Mouse (Mus musculus) left cerebral cortex, postnatal 25 days (tissue): Measurements from ENCODE around the gene Lmnb2. TPM values are rescaled to one million over a fixed set of nuclear protein-coding genes. Genes with fewer than 3 reads are reported as not detected.

Source experiments
- DNase-seq, 2 experiments: peaks; one replicate each; pipeline ENCODE4 v3.0.0; 2022; ENCODE audit warnings: low spot score in 2 of 2, mixed read lengths in 1 of 2
- intact Hi-C: fragments of 180-260 bp; cut with DNase I; formaldehyde crosslinking; loops from one replicate; pipeline ENCODE4 v1.15.1; 2025
- total RNA-seq, 2 experiments: library from RNA; stranded (reverse); gene quantifications; 2 replicates each; pipeline ENCODE4 v1.2.3; 2021

Gene Lmnb2
- total RNA-seq, 2 experiments from 2014 or later = 15.1 to 18.9 TPM

DNA sequence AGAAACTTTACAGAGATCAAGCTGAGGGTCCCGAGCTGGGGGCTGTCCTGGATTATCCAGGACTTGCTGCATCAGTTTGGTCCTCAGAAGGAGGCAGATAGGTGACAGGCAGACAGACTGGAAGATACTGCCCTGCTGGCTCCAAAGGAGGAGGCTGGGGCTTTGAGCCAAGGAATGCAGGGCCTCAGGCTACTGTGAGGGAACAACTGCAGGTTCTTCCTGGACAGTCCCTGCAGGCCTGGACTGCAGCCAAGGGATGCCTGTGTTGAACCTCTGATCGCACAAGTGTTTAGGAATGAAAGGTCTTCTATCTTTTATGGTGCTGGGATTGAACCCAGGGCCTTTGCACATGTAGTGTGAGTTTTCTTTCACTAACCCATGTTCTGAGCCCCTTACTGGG is 29.8 kb upstream of the Lmnb2 start:
- intact Hi-C loops = no loop called here
- no peak for DNase-seq

- intact Hi-C loops = no loop called here
- DNase-seq = no peak
These were observed 28.8 kb upstream of the Lmnb2 start for GRCm38 (mm10) chr10:80946684-80947437.

GRCm38 (mm10) chr10:80944231-80944630 is 26.2 kb upstream of the Lmnb2 start:
- DNase-seq = no peak
- intact Hi-C loops = no loop called here

DNA sequence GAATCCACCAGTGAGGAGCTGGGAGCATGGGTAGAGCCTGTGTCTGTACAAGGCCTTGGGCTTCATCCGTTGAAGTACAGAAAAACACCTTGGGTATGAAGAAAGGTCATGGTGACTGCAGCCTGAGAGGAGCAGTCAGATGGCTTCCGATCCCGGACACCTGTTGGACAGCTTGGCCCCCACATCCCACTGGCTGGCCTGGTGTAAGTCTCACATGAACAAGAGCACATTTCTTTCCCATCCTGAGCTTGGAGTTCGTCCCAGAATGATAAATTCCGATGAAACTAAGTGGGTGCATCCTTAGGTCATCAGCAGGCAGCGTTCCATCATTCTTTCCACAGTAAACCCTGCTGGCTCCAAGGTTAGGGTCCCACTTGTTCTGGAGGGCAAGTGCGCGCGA is 25.7 kb upstream of the Lmnb2 start:
- no peak for DNase-seq
- intact Hi-C loops = no loop called here

DNA sequence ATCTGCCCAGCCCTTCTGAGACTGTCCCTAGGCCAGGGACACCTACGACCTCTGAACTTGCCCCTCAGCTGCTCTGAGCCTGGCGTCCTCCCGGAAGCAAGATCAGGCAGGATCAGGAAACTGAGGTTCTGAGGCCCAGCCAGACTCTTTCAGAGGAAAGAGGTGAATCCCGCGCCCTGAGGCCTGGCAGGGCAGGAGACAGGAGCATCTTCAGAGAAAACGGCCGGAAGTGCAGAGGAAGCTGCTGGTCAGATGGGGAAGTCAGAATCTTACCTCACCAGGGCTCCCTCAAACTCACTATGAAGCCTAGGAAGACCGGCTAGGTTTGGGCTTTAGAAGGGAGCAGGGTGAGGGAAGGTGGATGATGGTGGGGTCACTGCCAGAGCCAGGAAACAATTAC is 24.9 kb upstream of the Lmnb2 start:
- intact Hi-C loops = no loop called here
- DNase-seq = no peak

DNA sequence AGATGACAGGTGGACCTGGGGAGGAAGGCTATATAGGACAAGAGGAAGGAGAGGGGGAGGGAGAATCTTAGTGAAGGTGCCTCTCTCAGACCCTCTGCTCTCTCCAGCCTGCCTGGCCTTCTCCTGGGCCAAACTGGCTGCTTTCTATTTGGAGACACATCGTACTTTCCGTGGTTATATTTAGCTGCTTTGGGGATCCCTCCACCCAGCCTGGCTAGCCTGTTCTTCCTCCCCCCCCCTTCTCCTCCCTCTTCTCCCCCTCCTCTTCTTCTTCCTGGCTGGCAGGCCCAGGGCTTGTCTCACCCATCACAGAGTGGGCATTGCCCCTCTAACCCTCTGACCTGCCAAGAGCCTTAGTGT is 22.9 kb upstream of the Lmnb2 start:
- intact Hi-C loops = no loop called here
- DNase-seq = no peak

DNA sequence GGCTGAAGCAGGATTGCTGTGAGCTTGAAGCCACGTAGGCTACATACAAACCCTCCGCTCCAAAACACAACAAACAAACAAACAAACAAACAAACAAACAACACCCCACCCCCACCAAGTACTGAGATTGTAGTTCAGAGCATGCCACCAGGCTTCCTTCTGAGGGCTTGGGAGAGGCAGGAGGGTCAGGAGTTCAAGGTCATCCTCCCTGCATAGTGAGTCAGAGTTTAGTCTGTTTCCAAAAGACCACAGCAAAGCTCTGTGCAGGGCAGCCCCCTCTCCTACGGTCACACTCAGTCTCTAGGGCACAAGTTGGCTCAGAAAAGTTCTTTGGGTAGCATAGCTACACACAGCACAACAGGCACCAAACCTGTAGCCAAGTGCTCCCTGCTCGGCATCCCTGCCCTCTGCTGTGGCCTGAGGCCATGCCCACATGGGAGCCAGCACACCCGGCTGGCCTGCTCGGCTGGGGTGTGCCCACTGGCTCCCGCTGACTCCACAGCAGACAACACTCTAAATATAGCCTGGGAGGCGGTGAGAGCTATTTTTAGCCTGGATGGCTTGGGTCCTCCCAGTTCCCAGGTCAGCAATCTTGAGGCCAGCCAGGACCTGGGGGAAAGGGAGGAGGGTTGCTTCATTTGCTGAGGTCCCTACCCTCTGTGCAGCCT is 22.4 kb upstream of the Lmnb2 start:
- no peak for DNase-seq
- intact Hi-C loops = no loop called here

DNA sequence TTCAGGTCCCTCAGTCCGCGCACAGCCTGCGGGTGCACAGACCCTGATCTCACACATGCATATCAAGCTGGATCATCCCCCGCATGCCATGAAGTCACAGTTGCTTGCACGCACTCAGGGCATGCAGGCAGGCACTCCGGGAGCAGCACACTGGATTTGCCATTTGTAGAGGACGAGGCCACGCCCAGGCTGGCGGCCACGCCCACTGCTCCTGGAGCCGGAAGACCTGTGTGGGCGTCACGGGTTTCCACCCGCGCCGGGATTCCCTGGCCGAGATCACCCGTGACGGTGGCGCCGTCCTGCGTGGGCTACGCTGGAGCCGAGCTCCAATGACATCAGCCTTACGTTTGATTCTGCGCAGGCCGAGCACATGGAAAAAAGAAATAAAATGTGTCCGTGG is 21.6 kb upstream of the Lmnb2 start:
- peak; percentile 77 to 86 for DNase-seq
- intact Hi-C loops = no loop called here

GRCm38 (mm10) chr10:80938831-80939550 is 20.9 kb upstream of the Lmnb2 start:
- intact Hi-C loops = no loop called here
- DNase-seq = no peak

GRCm38 (mm10) chr10:80937646-80938045 is 19.6 kb upstream of the Lmnb2 start:
- DNase-seq = no peak
- intact Hi-C loops = no loop called here

GRCm38 (mm10) chr10:80936810-80937164 is 18.7 kb upstream of the Lmnb2 start:
- DNase-seq = no peak
- intact Hi-C loops = no loop called here

DNA sequence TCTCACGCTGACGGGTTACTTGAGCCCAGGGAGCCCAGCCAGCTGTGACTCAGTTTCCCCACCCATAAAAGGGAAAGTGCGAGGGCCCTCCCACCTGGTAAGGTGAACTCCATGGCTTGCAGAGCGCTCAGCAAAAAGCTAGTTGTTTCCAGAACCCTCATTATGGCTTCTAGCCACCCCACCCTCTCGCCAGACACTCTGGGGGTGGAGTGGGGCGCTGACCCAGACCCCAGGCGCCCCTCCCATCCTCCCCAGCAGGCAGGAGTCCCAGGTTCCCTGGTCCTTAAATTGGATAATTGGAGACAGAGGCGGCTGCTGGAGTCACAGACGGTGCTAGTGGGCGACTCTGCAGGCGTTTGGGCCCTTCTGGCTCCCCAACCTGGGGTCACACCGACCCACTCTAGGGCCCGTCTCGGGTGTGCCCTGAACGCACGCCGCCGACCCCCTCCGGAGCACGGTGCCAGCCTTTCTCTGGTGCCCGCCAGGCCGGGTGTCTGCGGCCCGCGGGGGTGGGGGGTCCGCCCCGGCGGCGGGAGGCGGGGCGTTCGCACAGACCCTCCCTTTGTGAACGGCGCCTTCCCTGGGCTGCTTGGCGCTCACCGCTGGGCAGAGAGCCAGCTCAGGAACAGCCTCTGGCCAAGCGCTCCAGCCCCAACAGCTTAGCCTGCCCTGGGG is 18.2 kb upstream of the Lmnb2 start:
- DNase-seq = peak in 1 of 2 experiments; percentile 27
- intact Hi-C loops = no loop called here

GRCm38 (mm10) chr10:80935698-80936097 is 17.7 kb upstream of the Lmnb2 start:
- intact Hi-C loops = no loop called here
- no peak for DNase-seq

DNA sequence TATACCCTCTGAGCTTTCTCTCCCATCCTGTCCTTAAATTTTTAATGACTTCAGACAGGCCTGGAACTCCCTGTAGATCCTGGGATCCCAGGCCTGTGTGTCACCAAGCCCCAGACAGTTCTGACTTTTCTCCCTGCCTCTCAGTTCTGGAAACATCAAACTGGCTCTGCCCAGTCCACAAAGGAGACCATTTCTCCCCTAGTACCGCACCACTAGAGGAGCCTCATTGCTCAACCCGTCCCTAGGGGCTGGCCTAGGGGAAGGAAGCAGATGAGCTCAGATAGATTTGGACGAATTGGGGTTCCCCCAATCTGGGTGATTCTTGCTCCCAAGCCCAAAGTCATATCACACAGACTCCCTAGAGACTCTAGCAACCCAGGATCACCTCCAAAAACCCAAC is 17.2 kb upstream of the Lmnb2 start:
- intact Hi-C loops = no loop called here

GRCm38 (mm10) chr10:80934136-80934985 is 16.3 kb upstream of the Lmnb2 start:
- no peak for DNase-seq
- intact Hi-C loops = no loop called here

More for the DNA sequence above, 17.2 kb upstream of the Lmnb2 start:
- DNase-seq = no peak

DNA sequence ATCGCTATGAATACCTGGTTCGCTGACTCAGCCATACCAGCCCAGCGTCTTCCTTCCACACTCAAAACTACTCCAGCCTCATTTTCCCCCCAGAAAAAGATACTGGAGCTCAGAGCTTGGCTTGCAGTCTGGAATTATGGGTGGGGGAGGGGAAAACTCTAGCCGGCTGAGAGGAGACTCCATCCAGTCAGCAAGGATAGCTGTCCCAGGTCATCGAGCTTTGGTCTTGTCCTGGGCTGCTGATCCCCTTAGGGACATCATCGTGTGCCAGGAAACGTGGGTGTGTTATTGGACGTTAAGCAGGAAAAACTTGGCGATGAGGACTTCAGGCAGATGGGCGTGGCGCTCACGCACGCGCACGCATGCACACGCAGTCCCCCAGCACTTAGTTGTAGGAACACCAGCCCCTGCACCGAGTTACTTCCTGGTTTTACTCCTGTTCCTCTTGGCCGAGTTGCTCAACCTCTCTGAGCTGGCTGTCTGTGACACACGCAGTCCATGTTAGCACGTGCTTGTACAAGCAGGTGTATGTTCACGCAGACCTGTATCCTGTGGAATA is 15.5 kb upstream of the Lmnb2 start:
- peak in 1 of 2 experiments; percentile 17 for DNase-seq
- intact Hi-C loops = no loop called here

DNA sequence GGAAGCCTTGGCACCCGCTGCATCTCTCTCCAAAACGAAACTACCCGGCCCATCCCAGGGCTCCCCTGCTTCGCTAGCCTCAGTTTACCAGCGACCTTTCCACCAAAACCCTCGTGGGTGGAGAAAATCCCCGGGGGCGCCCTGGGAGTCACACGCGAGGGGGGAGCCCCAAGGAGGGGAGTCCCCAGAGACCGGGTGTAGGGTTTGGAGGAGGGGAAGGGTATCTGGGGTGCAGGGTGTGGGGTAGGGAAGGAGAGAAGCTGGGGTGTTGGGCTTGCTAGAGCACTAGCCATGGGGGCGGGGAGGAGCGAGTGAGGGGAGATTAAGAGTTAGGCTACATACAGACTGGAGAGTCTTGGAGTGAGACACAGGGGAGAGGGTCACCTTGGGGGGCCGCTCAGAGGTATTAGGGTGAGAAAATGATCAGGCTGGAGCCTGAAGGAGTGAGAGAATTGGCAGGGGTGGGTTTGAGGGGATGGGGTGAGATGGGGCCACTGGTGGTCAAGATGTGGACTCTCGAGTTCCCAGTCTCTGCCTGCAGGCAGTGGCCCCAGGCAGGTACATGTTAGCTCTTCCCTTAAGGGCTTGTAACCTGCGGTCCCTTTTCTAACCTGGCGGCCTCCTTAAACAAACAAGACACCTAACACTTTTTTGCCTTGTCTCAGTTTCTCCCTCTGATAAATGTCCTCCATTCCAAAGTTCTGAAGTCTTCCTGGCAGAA is 14.8 kb upstream of the Lmnb2 start:
- intact Hi-C loops = no loop called here

DNA sequence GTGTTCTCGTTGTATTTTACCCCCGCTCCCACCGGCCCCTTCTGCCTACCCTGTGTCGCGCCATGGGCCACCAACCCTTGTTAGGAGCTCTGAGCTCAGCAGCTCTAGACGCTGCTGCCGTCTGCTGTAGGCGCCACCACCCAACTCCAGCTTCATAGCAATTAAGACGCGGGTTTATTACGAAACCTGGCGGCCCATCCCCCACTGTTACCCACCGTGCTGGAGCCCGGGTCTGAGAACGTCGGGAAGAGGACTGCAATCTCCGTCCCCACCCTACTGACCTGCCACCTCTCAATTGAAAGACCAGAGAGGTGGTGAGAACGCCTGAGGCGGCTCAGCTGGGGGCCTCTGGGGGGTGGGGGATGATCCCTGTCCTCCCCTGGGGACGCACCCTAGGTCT is 14.2 kb upstream of the Lmnb2 start:
- intact Hi-C loops = no loop called here
- no peak for DNase-seq

More for the DNA sequence above, 14.8 kb upstream of the Lmnb2 start:
- DNase-seq = no peak

GRCm38 (mm10) chr10:80931695-80932094 is 13.7 kb upstream of the Lmnb2 start:
- intact Hi-C loops = no loop called here

More at GRCm38 (mm10) chr10:80931695-80932094, 13.7 kb upstream of the Lmnb2 start:
- DNase-seq = no peak
